8 mouse cellular contexts compared by ENCODE assay signal in the genomic region with DNA sequence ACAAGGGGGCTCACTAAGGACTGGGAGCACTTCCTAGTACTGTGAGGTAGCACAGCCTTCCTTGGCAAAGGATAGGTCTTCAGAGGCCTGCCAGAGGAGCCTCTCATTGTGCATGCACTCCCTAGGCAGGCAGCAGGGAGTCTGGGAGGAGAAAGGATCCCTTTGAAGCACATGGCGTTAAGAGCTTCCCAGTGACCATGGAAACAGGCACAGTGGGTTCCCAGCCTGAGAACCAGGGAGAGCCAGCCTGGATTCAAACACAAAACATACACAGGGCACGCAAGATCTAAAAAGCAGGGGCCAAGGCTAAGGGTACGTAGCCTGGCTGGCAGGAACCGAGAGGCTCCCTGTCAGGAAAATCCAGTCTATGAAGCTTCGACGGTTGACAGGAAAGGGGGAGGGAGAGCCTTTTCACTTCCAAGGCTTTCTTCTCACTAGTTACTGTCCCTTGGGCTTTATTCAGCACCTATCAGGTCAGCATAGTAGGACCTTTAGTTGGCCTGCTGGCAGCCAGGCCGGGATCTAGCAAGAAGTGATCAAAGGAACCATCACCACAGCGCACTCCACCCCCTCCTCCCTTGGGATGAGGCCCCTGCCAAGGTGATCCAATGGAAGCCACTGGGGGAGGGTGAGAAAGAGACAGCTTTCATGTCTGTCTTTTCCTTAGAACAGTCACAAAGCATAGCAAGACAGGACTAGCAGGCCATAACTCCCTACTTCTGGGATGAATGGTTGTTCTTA. TPM values are rescaled to one million over a fixed set of nuclear protein-coding genes. Genes with fewer than 3 reads are reported as not detected.
DNase-seq lines count a peak whose midpoint lies in the region; ATAC-seq lines count a peak whose summit lies in the region.

No protein-coding gene starts in this region.

- intact Hi-C loops in left cerebral cortex, postnatal 25 days (cut with DNase I), result loop anchor here (1.0 kb wide), 1 partner anchor 21 kb away; no protein-coding TSS in a partner anchor

- peak; percentile 47 for DNase-seq in cerebellum, adult 11-12 months
- peak; percentile 31 to 65 for DNase-seq in cerebellum, postnatal 10 days
- DNase-seq in frontal cortex, postnatal 14 days (ENCODE audit: low spot score in 2 of 2), result peak; percentile 40 to 59
- peak; percentile 65 for DNase-seq in left cerebral cortex, postnatal 25 days (ENCODE audit: low spot score in 2 of 2)
- peak; percentile 53 for DNase-seq in retina, embryonic 14.5 days (ENCODE audit: low spot score)
- DNase-seq in urinary bladder, postnatal 4 days (ENCODE audit: low spot score in 2 of 2), result no peak
- no peak for DNase-seq in Muller cell, postnatal 12 days (ENCODE audit: inconsistent ontology term)

- ATAC-seq in cerebellum, adult (ENCODE audit: insufficient number of reproducible peaks, low FRiP score, low TSS enrichment), result no peak

RNA-seq across cellular contexts. Expression of a gene that starts 56.8 kb away (rescaled TPM):
- total RNA-seq in left cerebral cortex, postnatal 25 days (2021), result 10 to 100 TPM; 14.0 to 15.9 TPM

Comparison
In these comparisons a context has a peak if more than half of its experiments do, and no peak if none do; other contexts are left out.
1. DNase-seq: peak in cerebellum, adult 11-12 months (single experiment), cerebellum, postnatal 10 days (2 of 2), frontal cortex, postnatal 14 days (2 of 2), left cerebral cortex, postnatal 25 days (2 of 2) and retina, embryonic 14.5 days (single experiment); none in urinary bladder, postnatal 4 days (0 of 2) and Muller cell, postnatal 12 days (single experiment).